Mouse (Mus musculus): Measurements from ENCODE around the gene Trp53i11.

DNA sequence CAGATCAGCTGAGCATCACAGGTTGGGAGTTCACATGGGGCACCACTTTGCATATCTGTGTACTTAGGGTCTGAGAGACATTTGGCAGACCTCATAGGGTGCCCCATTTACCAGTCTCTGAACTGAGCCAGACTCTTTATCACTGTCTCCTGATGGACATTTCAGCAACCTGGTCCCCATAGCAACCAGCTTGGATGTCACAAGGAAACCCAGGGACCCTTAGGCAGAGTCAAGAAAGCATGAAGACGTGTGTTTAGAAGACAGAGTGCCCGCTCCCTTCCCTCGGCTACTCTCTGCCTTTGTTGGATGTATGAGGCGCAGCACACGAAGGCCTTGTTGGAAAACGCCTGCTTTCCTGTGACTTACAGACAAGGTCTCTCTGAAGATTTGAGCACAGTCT lies 21.1 kb upstream of the Trp53i11 start:
- TF ChIP-seq POLR2A (IDR thresholded peaks at IDR 0.05; ENCODE audit: extremely low read depth, insufficient read depth, low read length) (no peak), CTCF (IDR thresholded peaks at IDR 0.05; ENCODE audit: low read depth, low read length) (no peak)
